Mouse (Mus musculus) lung, embryonic 16.5 days (tissue): ENCODE measurements around the gene Defb25. TPM values are rescaled to one million over a fixed set of nuclear protein-coding genes. Genes with fewer than 3 reads are reported as not detected.

Source experiments
- ATAC-seq: fragments of 200-750 bp; cut with Nextera tagmentation; 2 replicates; pipeline ENCODE4 v1.8.0; 2017; ENCODE audit warnings: low read depth, mild to moderate bottlenecking, moderate library complexity
- H3K27ac ChIP-seq: fragments of 300-500 bp; sonication (generic); 2 replicates; pipeline ENCODE4 v1.5.1; 2014; ENCODE audit warnings: mild to moderate bottlenecking, control low read depth, low read length
- H3K27me3 ChIP-seq: fragments of 300-500 bp; sonication (generic); 2 replicates; pipeline ENCODE4 v1.6.1; 2014; ENCODE audit warnings: low read depth, low read length, mixed read lengths; ENCODE audit not compliant: control insufficient read depth, insufficient read depth
- H3K36me3 ChIP-seq: fragments of 300-500 bp; sonication (generic); 2 replicates; pipeline ENCODE4 v1.6.1; 2014; ENCODE audit warnings: low read length; ENCODE audit not compliant: control insufficient read depth, insufficient read depth
- H3K4me1 ChIP-seq: fragments of 300-500 bp; sonication (generic); replicated peaks from 2 replicates; pipeline ENCODE4 v1.6.1; 2014; ENCODE audit warnings: low read length, mixed read lengths; ENCODE audit not compliant: control insufficient read depth, insufficient read depth
- H3K4me2 ChIP-seq: fragments of 300-500 bp; sonication (generic); 2 replicates; pipeline ENCODE4 v1.6.1; 2014; ENCODE audit warnings: low read depth, low read length, control low read depth
- H3K4me3 ChIP-seq: fragments of 300-500 bp; sonication (generic); 2 replicates; pipeline ENCODE4 v1.5.1; 2014; ENCODE audit warnings: mild to moderate bottlenecking, low read length, control low read depth
- H3K9ac ChIP-seq: fragments of 300-500 bp; sonication (generic); 2 replicates; pipeline ENCODE4 v1.6.1; 2014; ENCODE audit warnings: low read length, control low read depth
- H3K9me3 ChIP-seq: fragments of 300-500 bp; sonication (generic); 2 replicates; pipeline ENCODE4 v1.6.1; 2016; ENCODE audit warnings: low read length; ENCODE audit not compliant: control insufficient read depth
- WGBS: fragments of 180-500 bp; shearing (Covaris S2); extraction: QIAGEN DNeasy Blood & Tissue Kit; methylation state at CpG from one replicate; pipeline ENCODE4 v1.1.7; 2014; 5-methylcytosine and 5-hydroxymethylcytosine counted together
- polyA plus RNA-seq: library from polyadenylated mRNA; unstranded; fragments of >200 nt; fragmentation: Nextera tagmentation; extraction: Ambion mirVana; gene quantifications from 2 replicates; pipeline ENCODE4 v1.2.1, GENCODE M21; 2015

Gene Defb25
- polyA plus RNA-seq, 1 experiment from 2014 or later = 1.2 TPM

DNA sequence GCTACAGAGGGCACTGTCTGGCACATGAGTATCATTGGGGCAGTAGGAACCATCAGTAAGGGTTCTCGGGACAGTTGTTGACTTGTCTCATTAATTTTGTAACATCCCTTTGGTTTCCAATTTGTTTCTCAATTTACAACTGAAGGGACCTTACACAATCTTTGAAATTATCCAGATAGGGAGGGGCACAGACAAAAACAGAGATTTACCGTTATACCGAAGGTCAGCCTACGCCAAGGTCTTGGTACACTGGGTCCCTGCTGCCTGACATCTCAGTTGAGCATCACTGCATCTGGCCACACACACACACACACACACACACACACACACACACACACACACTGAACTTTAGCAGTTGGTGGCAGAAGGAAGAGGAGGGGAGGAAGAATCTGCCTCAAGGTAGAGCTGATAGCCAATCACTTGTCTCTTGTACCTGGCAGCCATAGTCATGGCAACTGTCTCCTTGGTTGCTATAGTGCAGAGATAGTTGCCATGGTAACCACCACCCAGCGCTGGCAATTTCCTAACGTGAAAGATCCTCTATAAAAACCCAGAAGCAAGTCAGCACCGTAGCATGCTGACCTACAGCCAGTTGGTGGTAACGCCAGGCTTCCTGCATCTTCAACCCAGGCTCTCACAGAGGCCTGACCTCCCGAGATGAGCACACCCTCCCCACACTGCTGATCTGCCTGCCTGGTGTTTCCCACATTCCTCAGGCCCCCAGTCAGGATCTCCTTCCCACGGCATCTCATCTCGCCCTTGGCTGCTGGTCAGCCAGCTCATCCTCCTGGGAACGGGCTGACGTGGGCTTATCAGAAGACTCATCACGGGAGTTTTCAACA lies 31.2 kb upstream of the Defb25 start:
- WGBS = 31% methylated on average over 14 of the region's 14 CpGs
- no peaks in the 10 kb centered on the region for H3K9me3 ChIP-seq
- no peak overlapping the region for H3K27ac ChIP-seq
- H3K4me2 ChIP-seq = no peak overlapping the region
- H3K4me3 ChIP-seq = no peak overlapping the region
- ATAC-seq = no peak
- H3K36me3 ChIP-seq = no peaks in the 10 kb centered on the region
- no peak overlapping the region for H3K9ac ChIP-seq
- H3K4me1 ChIP-seq = peaks cover 8% of the 10 kb centered on the region; the same call in 1 of the 2 replicates
- no peaks in the 10 kb centered on the region for H3K27me3 ChIP-seq

DNA sequence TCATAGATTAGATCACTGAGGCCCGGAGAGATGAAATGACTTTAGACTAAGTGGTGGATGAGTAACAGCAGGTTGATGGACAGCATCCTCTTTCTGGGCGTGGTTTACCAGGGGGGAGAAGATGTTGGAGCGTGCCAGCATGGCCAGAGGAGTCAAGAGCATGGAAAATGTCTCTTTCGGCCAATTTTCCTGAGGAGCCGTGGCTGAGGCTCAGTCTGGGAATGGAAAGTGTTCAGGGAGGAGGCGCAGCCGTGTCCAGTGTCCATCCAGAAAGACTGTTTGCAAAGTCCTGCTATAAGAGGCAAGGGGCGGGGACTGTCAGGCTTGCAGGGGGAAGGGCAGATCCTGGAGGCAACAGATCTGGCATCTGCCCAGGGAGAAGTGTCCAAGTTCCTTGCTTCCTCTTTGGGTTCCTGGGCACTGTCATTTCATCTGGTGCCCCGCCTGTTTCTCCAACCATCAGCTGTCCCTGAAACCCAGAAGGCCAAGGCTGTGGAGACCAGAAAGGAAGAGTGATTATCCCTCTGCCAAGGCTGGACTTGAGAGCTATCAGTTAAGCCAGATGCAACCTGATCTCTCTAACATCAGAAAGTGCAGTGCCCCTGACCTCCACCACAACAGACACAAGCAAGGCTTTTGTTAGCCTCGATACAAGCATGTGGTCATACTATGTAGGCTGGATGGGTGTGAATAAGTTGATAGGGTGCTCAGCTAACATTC lies 30.2 kb upstream of the Defb25 start:
- Histone ChIP-seq H3K36me3 (no peaks in the 10 kb centered on the region), H3K27me3 (no peaks in the 10 kb centered on the region), H3K4me2 (no peak overlapping the region), H3K4me1 (peaks cover 8% of the 10 kb centered on the region), H3K4me3 (no peak overlapping the region), H3K9me3 (no peaks in the 10 kb centered on the region), H3K27ac (0 out of 2 replicates have a peak overlapping the region, but pooled peaks have one; percentile 6), H3K9ac (no peak overlapping the region; the same call in 1 of the 2 replicates)
- WGBS = 35% methylated on average over 10 of the region's 10 CpGs
- ATAC-seq = peak; percentile 90

GRCm38 (mm10) chr2:152639406-152640113 lies 16.7 kb upstream of the Defb25 start:
- H3K36me3 ChIP-seq = no peaks in the 10 kb centered on the region
- 22% methylated on average over 11 of the region's 11 CpGs for WGBS
- H3K27me3 ChIP-seq = peaks cover under 1% of the 10 kb centered on the region; the same call in 1 of the 2 replicates
- peaks cover 15% of the 10 kb centered on the region for H3K4me1 ChIP-seq
- no peaks in the 10 kb centered on the region for H3K9me3 ChIP-seq
- H3K4me2 ChIP-seq = no peak overlapping the region
- ATAC-seq = peak; percentile 4; the same call in 1 of the 2 replicates
- H3K9ac ChIP-seq = peak overlapping the region; percentile 13; the same call in 1 of the 2 replicates
- H3K4me3 ChIP-seq = no peak overlapping the region
- H3K27ac ChIP-seq = peak overlapping the region; percentile 41

DNA sequence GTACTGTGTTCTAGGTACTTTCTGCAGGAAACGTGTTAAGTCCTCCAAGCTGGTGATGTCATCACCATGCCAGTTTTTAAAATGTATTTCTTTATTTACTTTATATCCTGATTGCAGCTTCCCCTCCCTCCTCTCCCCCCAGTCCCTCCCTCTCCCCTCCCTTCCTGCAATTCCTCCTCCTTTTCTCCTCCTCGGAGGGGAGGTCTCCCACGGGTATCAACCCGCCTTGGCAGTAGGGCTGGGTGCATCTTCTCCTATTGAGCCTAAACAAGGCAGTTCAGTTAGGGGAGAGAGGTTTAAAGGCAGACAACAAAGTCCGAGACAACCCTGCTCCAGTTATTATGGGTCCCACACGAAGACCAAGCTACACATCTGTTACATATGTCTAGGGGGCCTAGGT lies 16.0 kb upstream of the Defb25 start:
- Histone ChIP-seq H3K27ac (peak overlapping the region; percentile 41), H3K4me3 (no peak overlapping the region), H3K9ac (no peak overlapping the region), H3K4me2 (no peak overlapping the region), H3K9me3 (no peaks in the 10 kb centered on the region), H3K4me1 (peaks cover 15% of the 10 kb centered on the region), H3K36me3 (no peaks in the 10 kb centered on the region), H3K27me3 (peaks cover 3% of the 10 kb centered on the region; the same call in 1 of the 2 replicates)
- ATAC-seq = no peak
- WGBS = 42% methylated on average over 6 of the region's 6 CpGs

DNA sequence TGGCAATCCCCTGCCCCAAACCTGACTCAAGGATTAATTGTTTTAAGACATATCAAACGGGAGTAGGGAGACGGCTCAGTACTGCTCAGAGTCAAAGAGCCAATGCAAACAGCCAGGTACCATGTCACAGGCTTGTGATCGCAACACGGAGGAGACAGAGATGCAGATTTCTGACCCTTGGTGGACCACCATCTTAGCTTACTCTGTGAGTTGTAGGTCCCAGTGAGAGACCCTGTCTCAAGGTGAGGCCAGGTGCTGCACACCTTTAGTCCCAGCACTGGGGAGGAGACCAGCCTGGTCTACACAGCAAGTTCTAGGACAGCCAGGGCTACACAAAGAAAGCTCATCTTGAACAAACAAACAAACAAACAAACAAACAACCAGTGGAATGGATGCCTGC lies 14.5 kb upstream of the Defb25 start:
- no peaks in the 10 kb centered on the region for H3K36me3 ChIP-seq
- H3K27ac ChIP-seq = peak overlapping the region; percentile 94
- peaks cover 24% of the 10 kb centered on the region for H3K4me1 ChIP-seq
- no peaks in the 10 kb centered on the region for H3K9me3 ChIP-seq
- peaks cover 3% of the 10 kb centered on the region; the same call in 1 of the 2 replicates for H3K27me3 ChIP-seq
- no peak overlapping the region for H3K9ac ChIP-seq
- no peak overlapping the region for H3K4me2 ChIP-seq
- 79% methylated on average over 4 of the region's 4 CpGs for WGBS
- no peak for ATAC-seq
- H3K4me3 ChIP-seq = no peak overlapping the region

GRCm38 (mm10) chr2:152637006-152637322 lies 14.1 kb upstream of the Defb25 start:
- Histone ChIP-seq H3K9me3 (no peaks in the 10 kb centered on the region), H3K4me1 (peaks cover 24% of the 10 kb centered on the region), H3K27ac (peak overlapping the region; percentile 94), H3K4me3 (no peak overlapping the region), H3K36me3 (no peaks in the 10 kb centered on the region), H3K4me2 (0 out of 2 replicates have a peak overlapping the region, but pooled peaks have one; percentile 39), H3K27me3 (peaks cover 3% of the 10 kb centered on the region; the same call in 1 of the 2 replicates), H3K9ac (peak overlapping the region; percentile 36; the same call in 1 of the 2 replicates)
- 39% methylated on average over 6 of the region's 6 CpGs for WGBS
- no peak for ATAC-seq

DNA sequence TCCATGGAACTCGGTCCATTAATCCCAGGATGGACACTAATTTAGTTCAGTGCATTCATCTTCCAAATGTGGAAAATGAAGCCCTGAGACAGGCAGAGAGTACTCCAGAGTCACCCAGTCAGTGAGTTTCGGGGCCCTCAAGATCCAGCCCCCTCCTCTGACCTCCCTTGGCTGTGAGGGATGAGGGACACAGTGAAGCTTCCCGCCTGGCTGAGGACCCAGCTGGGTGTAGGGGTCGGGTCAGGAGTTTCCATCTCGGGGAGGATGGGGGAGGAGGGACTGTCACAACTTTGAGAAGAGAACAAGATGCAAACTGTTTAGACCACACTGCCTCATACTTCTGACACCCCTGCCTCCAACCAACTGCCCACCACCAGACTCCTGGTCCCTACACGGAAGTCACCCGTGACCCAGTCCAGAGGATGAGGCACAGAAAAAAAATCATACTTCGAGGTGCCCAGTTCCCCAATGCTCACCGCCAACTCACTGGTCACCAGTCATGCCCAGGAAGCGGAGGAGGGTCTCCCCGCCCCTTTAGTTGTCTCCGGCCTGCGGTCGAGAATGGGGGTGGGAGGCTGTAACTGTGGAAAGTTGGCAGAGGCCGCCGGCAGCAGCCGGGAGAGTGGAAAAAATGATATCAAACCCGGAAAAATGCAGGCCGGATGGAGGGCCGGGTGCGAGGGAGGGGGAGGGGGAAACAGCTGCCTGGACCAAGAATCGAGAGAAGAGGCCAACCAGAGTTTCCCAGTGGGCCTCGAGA lies 13.6 kb upstream of the Defb25 start:
- Histone ChIP-seq H3K4me1 (peaks cover 24% of the 10 kb centered on the region), H3K4me2 (peak overlapping the region; percentile 39), H3K9ac (peak overlapping the region; percentile 39)

GRCm38 (mm10) chr2:152634311-152634710 lies 11.5 kb upstream of the Defb25 start:
- Histone ChIP-seq H3K27me3 (peaks cover 3% of the 10 kb centered on the region; the same call in 1 of the 2 replicates), H3K36me3 (no peaks in the 10 kb centered on the region), H3K4me1 (peaks cover 20% of the 10 kb centered on the region), H3K4me2 (no peak overlapping the region), H3K27ac (no peak overlapping the region), H3K4me3 (no peak overlapping the region), H3K9me3 (no peaks in the 10 kb centered on the region), H3K9ac (no peak overlapping the region)
- 69% methylated on average over 29 of the region's 29 CpGs for WGBS
- ATAC-seq = no peak

More for the DNA sequence above, 13.6 kb upstream of the Defb25 start:
- Histone ChIP-seq H3K36me3 (no peaks in the 10 kb centered on the region), H3K9me3 (no peaks in the 10 kb centered on the region), H3K4me3 (0 out of 2 replicates have a peak overlapping the region, but pooled peaks have one; percentile 7), H3K27me3 (peaks cover 3% of the 10 kb centered on the region; the same call in 1 of the 2 replicates), H3K27ac (peak overlapping the region; percentile 94)
- 43% methylated on average over 23 of the region's 23 CpGs for WGBS
- peak; percentile 92 for ATAC-seq
